Mouse (Mus musculus) ES-E14 (cell line): ENCODE measurements around the gene Kcnh1.

ENCODE experiments used
- CHD2 ChIP-seq: IDR thresholded peaks from 2 replicates; pipeline ENCODE4 v1.6.1; 2014; ENCODE audit warnings: mild to moderate bottlenecking, low read depth, low read length, inconsistent platforms
- MAFK ChIP-seq: IDR thresholded peaks from 2 replicates; pipeline ENCODE4 v1.6.1; 2014; ENCODE audit warnings: mild to moderate bottlenecking, low read depth, low read length, inconsistent platforms; ENCODE audit not compliant: insufficient read depth

DNA sequence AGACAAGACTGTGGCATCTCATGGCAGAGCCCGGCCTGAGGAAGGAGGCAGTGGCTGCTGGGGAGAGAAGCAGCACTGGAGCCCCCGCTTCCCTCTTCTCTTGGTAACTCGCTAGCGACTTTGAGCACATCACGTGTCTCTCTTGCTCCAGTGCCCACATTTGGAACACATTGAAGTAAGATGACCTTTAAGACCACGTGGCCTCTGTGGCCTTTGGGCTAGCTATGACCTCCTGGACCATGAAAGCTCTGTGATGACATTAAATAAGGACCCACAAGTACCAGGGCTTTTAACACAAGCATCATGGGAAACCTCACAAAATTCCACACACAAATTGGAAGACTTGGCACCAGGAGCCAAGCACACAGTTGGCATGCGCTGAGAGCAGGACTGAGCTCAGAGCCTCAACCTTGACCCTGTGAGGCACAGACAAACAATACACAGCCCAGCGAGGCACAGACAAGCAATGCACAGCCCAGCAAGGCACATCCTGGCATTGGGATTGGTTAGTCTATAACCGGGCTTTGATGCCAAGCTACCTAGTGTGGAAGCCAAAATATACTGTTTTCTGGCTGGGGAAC lies 225.8 kb downstream of the Kcnh1 start:
- TF ChIP-seq MAFK (no peak), CHD2 (no peak)
